Mouse (Mus musculus): Measurements from ENCODE around the gene Mrps21. TPM values are rescaled to one million over a fixed set of nuclear protein-coding genes. Genes with fewer than 3 reads are reported as not detected.
"Not testable (repeated sequence)": the region's sequence is repeated elsewhere in the genome, so short reads cannot be mapped to it uniquely, and the experiment has no call there.

Gene Mrps21
- polyA plus RNA-seq, 1 experiment from 2014 or later: 156 TPM

DNA sequence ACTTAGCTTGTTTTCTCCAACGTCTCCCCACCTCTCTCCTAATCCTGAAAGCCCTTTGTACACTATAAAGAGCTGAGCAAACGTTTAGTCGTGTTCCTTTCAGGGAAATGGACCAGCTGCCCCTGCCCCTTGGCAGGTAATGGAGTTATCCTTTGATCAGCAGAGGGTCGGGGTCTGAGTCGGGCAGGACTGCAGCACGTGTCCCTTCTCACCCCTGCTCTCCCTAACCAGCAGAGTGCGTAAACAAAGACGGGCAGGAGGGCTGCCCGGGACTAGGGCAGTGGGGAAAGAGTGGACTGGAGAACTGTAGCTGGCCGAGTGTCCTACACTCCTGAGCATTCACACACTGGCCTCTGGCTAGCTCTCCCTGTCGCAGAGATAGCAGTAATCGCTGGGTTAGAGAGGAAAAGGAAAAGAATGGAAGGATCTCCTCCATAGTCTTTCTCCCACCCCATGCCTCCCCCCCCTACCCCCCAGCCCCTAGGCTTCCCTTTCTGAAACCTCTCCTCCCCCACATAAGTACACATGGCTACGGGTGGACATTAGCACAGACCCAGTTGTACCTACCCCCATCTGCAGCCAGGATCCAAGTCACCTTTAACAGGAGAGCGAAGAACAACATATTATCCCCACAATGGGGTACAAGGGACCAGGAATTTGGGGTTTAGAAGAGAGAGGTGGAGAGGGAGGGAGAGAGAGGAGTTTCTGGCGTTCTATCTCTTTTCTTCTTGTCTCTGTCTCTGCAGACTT is 32.6 kb upstream of the Mrps21 start:
- WGBS (ENCODE audit: insufficient replicate concordance): 12% methylated on average over 15 of the region's 15 CpGs
- ATAC-seq (ENCODE audit: low read depth): peak; percentile 78
- Histone ChIP-seq H3K27me3 (ENCODE audit: control insufficient read depth, insufficient read depth, low read depth, low read length) (peaks cover 58% of the 10 kb centered on the region), H3K4me2 (ENCODE audit: low read depth, low read length) (peak overlapping the region; percentile 52), H3K4me1 (ENCODE audit: control insufficient read depth, low read depth, low read length) (peaks cover 7% of the 10 kb centered on the region), H3K4me3 (ENCODE audit: low read depth, low read length) (peak overlapping the region; percentile 14), H3K27ac (ENCODE audit: low read length) (peak overlapping the region; percentile 81), H3K9me3 (replicated peaks; ENCODE audit: control insufficient read depth, low read length) (no peaks in the 10 kb centered on the region), H3K9ac (ENCODE audit: low read depth, low read length) (peak overlapping the region; percentile 27; the same call in 1 of the 2 replicates), H3K36me3 (ENCODE audit: control insufficient read depth, insufficient read depth) (no peaks in the 10 kb centered on the region)

DNA sequence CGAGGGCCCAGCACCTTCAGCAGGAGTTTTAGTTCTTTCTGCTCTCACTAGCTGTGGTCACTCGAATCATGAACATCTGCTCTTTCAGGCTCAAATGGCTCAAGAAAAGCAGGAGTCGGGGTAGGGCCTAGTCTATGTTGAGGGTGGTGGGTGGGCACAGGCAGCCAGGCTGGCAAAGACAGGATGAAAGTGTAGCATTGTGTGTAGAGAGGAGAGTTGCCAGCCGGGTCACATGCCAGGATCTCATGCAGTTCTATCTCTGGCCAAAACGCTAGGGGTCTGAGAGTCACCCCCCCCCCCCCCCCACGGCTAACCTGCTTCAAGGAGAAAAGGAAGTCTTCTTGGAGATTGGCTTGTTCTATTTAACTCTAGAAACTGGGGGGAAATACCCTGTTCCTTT is 31.3 kb upstream of the Mrps21 start:
- 30% methylated on average over 6 of the region's 6 CpGs for WGBS (ENCODE audit: insufficient replicate concordance)
- H3K27me3 ChIP-seq (ENCODE audit: control insufficient read depth, insufficient read depth, low read depth, low read length): peaks cover 58% of the 10 kb centered on the region

DNA sequence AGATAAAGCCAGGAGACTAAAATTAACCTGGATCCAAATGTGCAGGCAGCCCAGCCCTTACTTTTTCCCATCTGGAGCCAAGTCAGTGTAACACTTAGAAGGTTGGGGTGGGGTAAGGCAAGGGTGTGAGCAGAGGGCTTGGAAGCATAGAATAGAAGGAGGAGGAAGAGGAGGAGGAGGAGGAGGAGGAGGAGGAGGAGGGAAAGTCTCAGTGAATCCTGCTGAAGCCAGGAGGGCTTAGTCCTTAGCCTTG is 31.0 kb upstream of the Mrps21 start:
- Histone ChIP-seq H3K4me3 (ENCODE audit: low read depth, low read length) (no peak overlapping the region), H3K9me3 (replicated peaks; ENCODE audit: control insufficient read depth, low read length) (no peaks in the 10 kb centered on the region), H3K4me1 (ENCODE audit: control insufficient read depth, low read depth, low read length) (peaks cover 7% of the 10 kb centered on the region), H3K27me3 (ENCODE audit: control insufficient read depth, insufficient read depth, low read depth, low read length) (peaks cover 57% of the 10 kb centered on the region), H3K4me2 (ENCODE audit: low read depth, low read length) (no peak overlapping the region), H3K36me3 (ENCODE audit: control insufficient read depth, insufficient read depth) (no peaks in the 10 kb centered on the region), H3K27ac (ENCODE audit: low read length) (no peak overlapping the region), H3K9ac (ENCODE audit: low read depth, low read length) (no peak overlapping the region)
- no peak for ATAC-seq (ENCODE audit: low read depth)

More for the DNA sequence above, 31.3 kb upstream of the Mrps21 start:
- H3K27ac ChIP-seq (ENCODE audit: low read length): no peak overlapping the region
- no peak overlapping the region for H3K9ac ChIP-seq (ENCODE audit: low read depth, low read length)
- no peaks in the 10 kb centered on the region for H3K9me3 ChIP-seq (replicated peaks; ENCODE audit: control insufficient read depth, low read length)
- ATAC-seq (ENCODE audit: low read depth): no peak
- H3K4me1 ChIP-seq (ENCODE audit: control insufficient read depth, low read depth, low read length): peaks cover 7% of the 10 kb centered on the region
- no peak overlapping the region for H3K4me2 ChIP-seq (ENCODE audit: low read depth, low read length)
- no peaks in the 10 kb centered on the region for H3K36me3 ChIP-seq (ENCODE audit: control insufficient read depth, insufficient read depth)
- H3K4me3 ChIP-seq (ENCODE audit: low read depth, low read length): no peak overlapping the region

DNA sequence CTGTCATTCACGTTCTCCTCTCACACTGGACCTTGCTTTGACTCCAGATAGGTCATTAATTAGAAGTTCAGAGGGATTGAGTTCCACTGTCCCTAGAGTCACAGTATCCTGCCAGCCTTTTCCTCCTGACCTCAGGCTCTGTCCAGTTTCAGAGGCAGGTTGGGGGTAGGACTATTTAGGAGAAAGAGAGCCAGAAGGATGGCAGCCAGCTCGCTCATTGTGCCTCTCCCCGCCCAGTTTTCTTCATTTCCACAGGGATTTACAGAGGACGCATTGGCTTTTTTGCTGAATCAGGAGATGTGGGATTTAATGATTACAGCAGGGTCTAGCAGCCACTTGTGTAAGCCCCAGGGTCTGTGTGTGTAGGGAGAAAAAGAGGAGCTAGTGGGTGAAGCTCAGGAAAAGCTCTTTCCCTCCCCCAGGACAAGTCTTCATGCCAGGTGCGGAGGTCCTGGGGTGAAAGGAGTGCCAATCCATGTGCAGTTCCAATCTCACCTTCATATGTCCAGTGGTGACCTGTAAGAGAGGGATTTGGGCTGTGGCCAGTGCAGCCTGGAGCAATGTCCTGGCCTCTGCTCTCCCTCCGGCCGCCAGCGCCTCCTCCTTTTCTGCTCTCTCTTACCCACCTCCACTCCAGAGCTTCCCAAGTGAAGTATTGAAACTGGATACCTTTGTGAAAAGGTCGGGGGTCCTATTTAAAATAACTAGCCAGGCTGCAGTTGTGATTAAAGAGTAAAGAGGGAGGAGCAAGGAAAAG is 30.5 kb upstream of the Mrps21 start:
- H3K9me3 ChIP-seq (replicated peaks; ENCODE audit: control insufficient read depth, low read length): no peaks in the 10 kb centered on the region
- no peak for ATAC-seq (ENCODE audit: low read depth)
- H3K4me3 ChIP-seq (ENCODE audit: low read depth, low read length): no peak overlapping the region
- H3K4me2 ChIP-seq (ENCODE audit: low read depth, low read length): no peak overlapping the region
- 64% methylated on average over 9 of the region's 9 CpGs for WGBS (ENCODE audit: insufficient replicate concordance)
- H3K36me3 ChIP-seq (ENCODE audit: control insufficient read depth, insufficient read depth): no peaks in the 10 kb centered on the region
- no peak overlapping the region for H3K9ac ChIP-seq (ENCODE audit: low read depth, low read length)
- peaks cover 52% of the 10 kb centered on the region for H3K27me3 ChIP-seq (ENCODE audit: control insufficient read depth, insufficient read depth, low read depth, low read length)
- H3K27ac ChIP-seq (ENCODE audit: low read length): no peak overlapping the region
- peaks cover 2% of the 10 kb centered on the region; the same call in 1 of the 2 replicates for H3K4me1 ChIP-seq (ENCODE audit: control insufficient read depth, low read depth, low read length)

DNA sequence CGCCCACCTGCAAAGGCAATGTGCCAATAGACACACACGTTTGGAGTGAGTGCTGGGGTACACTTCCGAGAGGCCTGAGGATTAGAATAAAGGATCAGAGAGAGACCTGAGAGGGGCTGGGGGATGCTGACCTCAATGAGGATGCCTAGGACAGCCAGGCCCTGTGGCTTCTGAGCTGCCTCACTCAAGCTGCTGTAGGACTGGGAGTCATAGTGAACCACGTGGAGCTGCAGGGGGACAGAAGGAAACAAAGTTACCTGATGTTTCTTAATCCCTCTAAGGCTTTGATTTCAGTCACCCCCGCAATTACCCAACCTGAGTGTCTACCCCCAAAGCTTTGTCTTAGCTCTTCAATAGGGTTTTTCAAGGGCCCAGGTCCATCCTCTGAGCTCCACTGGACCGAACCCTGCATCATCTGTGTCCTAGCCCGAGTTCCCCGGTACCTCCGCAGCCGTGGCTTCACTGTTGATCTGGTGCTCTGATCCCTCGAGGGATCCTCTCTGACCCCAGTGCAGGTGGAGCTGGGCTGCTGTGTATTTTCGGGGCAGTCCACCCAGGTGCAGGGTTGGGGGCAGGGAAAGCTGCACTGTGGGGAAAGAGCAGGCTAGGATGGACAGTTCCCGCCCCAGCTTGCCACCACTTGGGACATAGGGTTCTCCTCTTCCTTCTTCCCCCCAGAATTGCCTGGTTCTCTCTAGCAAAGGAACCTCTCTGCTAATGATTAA is 28.6 kb upstream of the Mrps21 start:
- H3K27ac ChIP-seq (ENCODE audit: low read length): no peak overlapping the region
- H3K27me3 ChIP-seq (ENCODE audit: control insufficient read depth, insufficient read depth, low read depth, low read length): peaks cover 34% of the 10 kb centered on the region
- no peak overlapping the region for H3K4me3 ChIP-seq (ENCODE audit: low read depth, low read length)
- H3K36me3 ChIP-seq (ENCODE audit: control insufficient read depth, insufficient read depth): no peaks in the 10 kb centered on the region
- no peak overlapping the region for H3K4me2 ChIP-seq (ENCODE audit: low read depth, low read length)
- no peak overlapping the region for H3K9ac ChIP-seq (ENCODE audit: low read depth, low read length)
- H3K4me1 ChIP-seq (ENCODE audit: control insufficient read depth, low read depth, low read length): peaks cover 3% of the 10 kb centered on the region
- WGBS (ENCODE audit: insufficient replicate concordance): 56% methylated on average over 13 of the region's 13 CpGs
- ATAC-seq (ENCODE audit: low read depth): no peak
- no peaks in the 10 kb centered on the region for H3K9me3 ChIP-seq (replicated peaks; ENCODE audit: control insufficient read depth, low read length)

DNA sequence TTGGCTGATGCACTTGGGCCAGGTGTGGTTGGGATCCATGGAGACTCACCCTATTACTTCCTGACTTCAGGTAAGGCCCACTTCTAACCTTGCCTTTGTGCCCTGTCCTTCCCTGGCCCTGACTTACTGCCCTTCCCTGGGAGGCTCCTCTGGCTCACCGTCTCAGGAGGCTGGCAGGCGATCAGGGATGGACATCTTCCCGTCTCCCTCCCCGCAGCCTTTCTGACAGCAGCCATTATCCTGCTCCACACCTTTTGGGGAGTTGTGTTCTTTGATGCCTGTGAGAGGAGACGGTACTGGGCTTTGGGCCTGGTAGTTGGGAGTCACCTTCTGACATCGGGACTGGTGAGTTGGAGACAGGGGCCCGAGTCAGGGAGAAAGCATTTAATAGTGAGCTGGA is 24.2 kb upstream of the Mrps21 start:
- not testable (repeated sequence) for ATAC-seq (ENCODE audit: low read depth); H3K9ac ChIP-seq (ENCODE audit: low read depth, low read length); H3K36me3 ChIP-seq (ENCODE audit: control insufficient read depth, insufficient read depth); H3K27me3 ChIP-seq (ENCODE audit: control insufficient read depth, insufficient read depth, low read depth, low read length); H3K27ac ChIP-seq (ENCODE audit: low read length); H3K4me3 ChIP-seq (ENCODE audit: low read depth, low read length); H3K9me3 ChIP-seq (replicated peaks; ENCODE audit: control insufficient read depth, low read length); H3K4me2 ChIP-seq (ENCODE audit: low read depth, low read length)
- peaks cover 26% of the 10 kb centered on the region for H3K4me1 ChIP-seq (ENCODE audit: control insufficient read depth, low read depth, low read length)
- WGBS (ENCODE audit: insufficient replicate concordance): 87% methylated on average over 7 of the region's 7 CpGs

DNA sequence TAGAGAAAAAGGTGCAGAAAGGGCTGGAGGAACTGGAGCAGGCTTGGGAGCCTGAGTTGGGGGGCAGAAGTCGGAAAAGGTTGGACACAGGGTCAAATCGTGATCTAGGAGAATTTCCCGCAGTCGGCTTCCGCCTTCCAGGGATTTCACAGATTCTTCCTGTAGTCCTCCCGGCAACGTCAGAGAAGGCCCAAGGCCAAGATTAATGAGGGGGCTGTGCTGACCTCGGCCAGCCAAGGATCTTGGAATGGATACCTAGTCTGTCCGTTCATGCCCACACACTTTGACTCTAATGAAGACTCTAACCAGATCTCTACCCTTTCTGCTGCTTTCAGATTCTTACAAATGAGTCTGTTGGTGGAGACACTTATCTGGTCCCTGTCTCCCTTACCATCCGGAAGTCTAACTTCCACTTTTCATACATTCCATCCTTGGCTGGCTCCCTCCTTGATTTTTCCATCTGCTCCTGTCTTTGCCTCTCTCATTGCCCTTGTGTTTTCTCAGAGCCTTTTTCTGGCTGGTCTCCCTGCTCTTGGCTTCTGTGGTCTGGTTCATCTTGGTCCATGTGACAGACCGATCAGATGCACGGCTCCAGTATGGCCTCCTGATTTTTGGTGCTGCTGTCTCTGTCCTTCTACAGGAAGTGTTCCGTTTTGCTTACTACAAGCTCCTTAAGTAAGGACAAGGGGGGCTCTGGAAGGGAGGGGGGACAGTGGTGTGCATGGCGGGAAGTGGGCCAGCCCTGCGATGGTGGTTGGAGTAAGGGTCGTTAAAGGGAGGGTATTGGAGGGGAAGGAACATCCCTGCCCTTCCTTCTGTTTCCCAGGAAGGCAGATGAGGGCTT is 23.2 kb upstream of the Mrps21 start:
- Histone ChIP-seq H3K9me3 (replicated peaks; ENCODE audit: control insufficient read depth, low read length) (no peaks in the 10 kb centered on the region), H3K4me1 (ENCODE audit: control insufficient read depth, low read depth, low read length) (peaks cover 26% of the 10 kb centered on the region), H3K27me3 (ENCODE audit: control insufficient read depth, insufficient read depth, low read depth, low read length) (no peaks in the 10 kb centered on the region), H3K4me2 (ENCODE audit: low read depth, low read length) (peak overlapping the region; percentile 90), H3K4me3 (ENCODE audit: low read depth, low read length) (peak overlapping the region; percentile 69), H3K27ac (ENCODE audit: low read length) (peak overlapping the region; percentile 72), H3K9ac (ENCODE audit: low read depth, low read length) (peak overlapping the region; percentile 71), H3K36me3 (ENCODE audit: control insufficient read depth, insufficient read depth) (no peaks in the 10 kb centered on the region)
- WGBS (ENCODE audit: insufficient replicate concordance): 4% methylated on average over 16 of the region's 16 CpGs
- no peak for ATAC-seq (ENCODE audit: low read depth)

DNA sequence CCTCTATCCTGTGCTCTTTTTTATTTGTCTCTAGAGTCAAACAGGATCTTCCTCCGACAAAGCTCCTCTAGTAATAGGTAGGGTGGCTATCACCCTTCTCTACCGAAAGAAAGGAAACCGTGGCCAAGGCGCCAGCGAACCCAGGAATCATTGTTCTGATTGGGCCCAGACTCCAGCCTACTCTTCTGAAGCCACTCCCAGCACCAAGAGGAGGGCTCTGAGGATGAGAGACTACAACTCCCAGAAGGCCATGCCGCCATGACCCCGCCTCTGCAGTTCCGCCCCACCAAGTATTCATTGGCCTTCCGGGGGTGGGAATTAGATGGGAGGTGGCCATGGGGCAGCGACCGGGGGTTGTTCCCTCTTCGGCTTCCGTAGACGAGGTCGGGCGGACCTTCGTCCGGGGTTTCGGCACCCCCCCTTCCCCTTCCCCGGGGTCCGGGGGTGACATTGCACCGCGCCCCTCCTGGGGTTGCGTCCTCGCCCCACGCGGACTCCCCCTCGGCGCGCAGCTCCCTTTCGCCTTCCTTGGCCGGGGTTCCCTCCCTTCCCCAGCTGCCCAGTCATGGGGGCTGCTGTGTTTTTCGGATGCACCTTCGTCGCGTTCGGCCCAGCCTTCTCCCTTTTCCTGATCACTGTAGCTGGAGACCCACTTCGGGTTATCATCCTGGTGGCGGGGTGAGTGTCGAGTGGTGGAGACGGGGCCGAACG is 22.4 kb upstream of the Mrps21 start, which contains the start of gene Aph1a:
Gene Aph1a, plus strand, starts transcription at position 364 of the 711 bp plus-strand sequence.
- H3K27me3 ChIP-seq (ENCODE audit: control insufficient read depth, insufficient read depth, low read depth, low read length); H3K36me3 ChIP-seq (ENCODE audit: control insufficient read depth, insufficient read depth); H3K9me3 ChIP-seq (replicated peaks; ENCODE audit: control insufficient read depth, low read length): not testable (repeated sequence)
- Histone ChIP-seq H3K4me1 (ENCODE audit: control insufficient read depth, low read depth, low read length) (peaks cover 26% of the 10 kb centered on the region), H3K4me2 (ENCODE audit: low read depth, low read length) (peak within 1 kb of the TSS; percentile 90), H3K27ac (ENCODE audit: low read length) (peak within 1 kb of the TSS; percentile 72), H3K9ac (ENCODE audit: low read depth, low read length) (peak within 1 kb of the TSS; percentile 71), H3K4me3 (ENCODE audit: low read depth, low read length) (peak within 1 kb of the TSS; percentile 69)
- WGBS (ENCODE audit: insufficient replicate concordance): 0% methylated on average over 19 of the region's 43 CpGs
- ATAC-seq (ENCODE audit: low read depth): peak; percentile 99

Measured in liver, embryonic 16.5 days (tissue).